Mouse (Mus musculus) stomach, postnatal 0 days (tissue): ENCODE measurements at regions not wholly inside any gene's neighbourhood (a gene's known extent, or its start where the extent isn't known, plus 50 kb on each side); places are given as distances from the start of the nearest gene placed in this dataset.

Experiments
- ATAC-seq: fragments of 200-750 bp; cut with Nextera tagmentation; 2 replicates; pipeline ENCODE4 v1.8.0; 2017; ENCODE audit not compliant: low FRiP score, low TSS enrichment
- DNase-seq: peaks from one replicate; pipeline ENCODE4 v3.0.0-alpha.2; 2016; ENCODE audit warnings: low spot score
- H3K27ac ChIP-seq: fragments of 300-500 bp; sonication (generic); replicated peaks from 2 replicates; pipeline ENCODE4 v1.5.1; 2014; ENCODE audit warnings: mild to moderate bottlenecking, control low read depth
- H3K27me3 ChIP-seq: fragments of 300-500 bp; sonication (generic); 2 replicates; pipeline ENCODE4 v1.6.1; 2014; ENCODE audit warnings: low read length; ENCODE audit not compliant: control insufficient read depth, insufficient read depth
- H3K36me3 ChIP-seq: fragments of 300-500 bp; sonication (generic); 2 replicates; pipeline ENCODE4 v1.6.1; 2014; ENCODE audit warnings: low read length, mixed read lengths; ENCODE audit not compliant: control insufficient read depth, insufficient read depth
- H3K4me1 ChIP-seq: fragments of 300-500 bp; sonication (generic); replicated peaks from 2 replicates; pipeline ENCODE4 v1.6.1; 2014; ENCODE audit warnings: antibody characterized with exemption; ENCODE audit not compliant: control insufficient read depth, insufficient read depth
- H3K4me2 ChIP-seq: fragments of 300-500 bp; sonication (generic); replicated peaks from 2 replicates; pipeline ENCODE4 v1.6.1; 2014; ENCODE audit warnings: low read depth, mild to moderate bottlenecking, control low read depth, moderate library complexity
- H3K4me3 ChIP-seq: fragments of 300-500 bp; sonication (generic); 2 replicates; pipeline ENCODE4 v1.5.1; 2014; ENCODE audit warnings: low read depth, low read length, control low read depth
- H3K9ac ChIP-seq: fragments of 300-500 bp; sonication (generic); 2 replicates; pipeline ENCODE4 v1.6.1; 2014; ENCODE audit warnings: mild to moderate bottlenecking, low read length, control low read depth, mixed read lengths
- H3K9me3 ChIP-seq: fragments of 300-500 bp; sonication (generic); 2 replicates; pipeline ENCODE4 v1.6.1; 2016; ENCODE audit warnings: low read length; ENCODE audit not compliant: control insufficient read depth
- CTCF ChIP-seq: IDR thresholded peaks from 2 replicates; pipeline ENCODE4 v1.5.1; 2016; ENCODE audit warnings: antibody characterized with exemption, low read depth, mild to moderate bottlenecking, moderate library complexity
- EP300 ChIP-seq: optimal IDR thresholded peaks from 2 replicates; pipeline ENCODE3; 2016; ENCODE audit warnings: antibody characterized with exemption
- WGBS: fragments of 180-500 bp; shearing (Covaris S2); extraction: QIAGEN DNeasy Blood & Tissue Kit; methylation state at CpG from one replicate; pipeline ENCODE4 v1.1.7; 2014; 5-methylcytosine and 5-hydroxymethylcytosine counted together

DNA sequence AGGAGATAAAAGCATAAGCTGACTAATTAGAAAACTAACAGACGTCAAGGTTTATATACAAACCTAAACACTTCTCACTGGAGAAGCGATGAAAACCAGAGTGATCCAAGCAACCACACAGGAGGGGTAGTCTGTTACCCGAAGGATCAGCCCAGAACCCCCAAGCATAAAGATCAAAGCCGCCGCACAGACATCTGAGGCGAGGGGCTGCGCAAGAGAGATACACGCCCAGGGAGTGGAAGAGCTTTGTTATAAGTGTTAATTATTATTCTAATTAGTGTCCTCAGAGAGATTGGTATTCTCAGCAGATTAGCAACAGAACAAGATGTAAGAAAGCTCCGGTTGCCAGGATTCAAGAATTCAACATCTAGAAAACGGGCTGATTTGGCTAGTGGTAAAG, 281.2 kb downstream of the Atp23 start:
- TF ChIP-seq EP300 (no peak), CTCF (no peak)
- H3K27ac ChIP-seq: no peak overlapping the region
- H3K27me3 ChIP-seq: no peaks in the 10 kb centered on the region
- H3K9me3 ChIP-seq: no peaks in the 10 kb centered on the region
- H3K4me1 ChIP-seq: no peaks in the 10 kb centered on the region
- ATAC-seq (no peak), DNase-seq (no peak)
- no peak overlapping the region for H3K9ac ChIP-seq
- no peak overlapping the region for H3K4me2 ChIP-seq
- WGBS: 36% methylated on average over 10 of the region's 10 CpGs
- no peaks in the 10 kb centered on the region for H3K36me3 ChIP-seq
- no peak overlapping the region for H3K4me3 ChIP-seq

DNA sequence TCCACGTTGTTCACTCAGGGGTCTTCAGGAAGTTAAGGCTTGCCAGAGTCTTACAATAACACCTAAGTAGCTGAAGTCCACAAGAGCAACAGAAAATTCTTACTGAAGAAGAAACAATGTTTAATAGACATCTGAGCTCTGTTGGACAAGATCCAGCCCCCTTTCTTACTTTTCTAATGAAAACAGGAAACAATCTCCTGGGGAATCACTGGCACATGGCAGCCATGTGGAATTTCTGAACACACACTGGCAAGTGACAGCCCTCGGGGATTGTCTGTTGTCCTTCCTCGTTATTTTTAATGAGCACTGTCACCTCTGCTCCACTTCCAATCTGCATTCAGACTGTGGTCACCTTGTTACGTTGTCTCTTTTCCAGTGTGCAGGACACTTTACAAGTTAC, 288.9 kb downstream of the Atp23 start:
- no peak for DNase-seq
- no peak for TF ChIP-seq EP300
- no peak for TF ChIP-seq CTCF
- Histone ChIP-seq H3K9ac (no peak overlapping the region), H3K9me3 (no peaks in the 10 kb centered on the region), H3K27me3 (no peaks in the 10 kb centered on the region), H3K4me3 (no peak overlapping the region), H3K27ac (no peak overlapping the region), H3K36me3 (no peaks in the 10 kb centered on the region), H3K4me1 (no peaks in the 10 kb centered on the region), H3K4me2 (no peak overlapping the region)
- ATAC-seq: no peak
- 75% methylated on average over 4 of the region's 4 CpGs for WGBS

DNA sequence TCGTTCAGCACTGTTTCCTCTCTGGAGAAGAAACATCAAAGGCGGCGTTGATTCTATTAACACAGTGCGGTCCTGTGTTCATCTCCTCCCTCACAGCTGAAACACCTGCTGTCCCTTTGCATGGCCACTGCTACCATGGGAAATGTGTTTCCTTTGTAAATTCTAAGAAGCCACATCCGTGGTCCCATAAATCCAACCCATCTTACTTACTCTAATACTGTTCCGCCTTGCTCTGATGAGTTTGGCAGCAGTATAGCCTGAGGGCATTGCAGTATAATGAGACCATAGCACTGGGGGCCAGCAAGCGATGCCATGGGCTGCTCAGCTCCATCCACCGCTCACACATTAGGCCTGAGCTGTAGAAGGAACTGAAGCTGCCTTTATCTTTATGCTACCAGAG, 290.6 kb downstream of the Atp23 start:
- H3K36me3 ChIP-seq: no peaks in the 10 kb centered on the region
- no peaks in the 10 kb centered on the region for H3K9me3 ChIP-seq
- DNase-seq (no peak), ATAC-seq (no peak)
- TF ChIP-seq CTCF (no peak), EP300 (no peak)
- H3K27ac ChIP-seq: no peak overlapping the region
- no peak overlapping the region for H3K4me3 ChIP-seq
- no peaks in the 10 kb centered on the region for H3K27me3 ChIP-seq
- no peaks in the 10 kb centered on the region for H3K4me1 ChIP-seq
- no peak overlapping the region for H3K4me2 ChIP-seq
- WGBS: 92% methylated on average over 8 of the region's 8 CpGs
- no peak overlapping the region for H3K9ac ChIP-seq

DNA sequence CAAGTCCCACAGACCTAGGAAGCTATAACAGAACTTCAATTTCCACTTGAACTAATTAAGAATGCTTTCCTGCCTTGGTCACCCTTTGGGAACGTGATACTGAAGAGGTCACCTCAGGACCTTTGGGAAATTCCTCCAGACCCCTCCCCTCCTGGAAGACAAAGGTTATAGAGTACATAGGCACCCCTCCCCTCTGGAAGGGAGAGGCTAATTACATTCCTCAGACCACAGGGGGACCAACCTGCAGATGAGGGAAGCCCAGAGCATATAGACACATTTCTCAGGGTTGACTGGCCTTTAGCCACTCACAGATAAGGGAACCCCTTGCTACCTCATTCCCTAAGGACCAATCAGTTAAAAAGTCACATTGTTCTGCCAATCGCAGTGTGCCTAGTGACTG, 301.5 kb downstream of the Atp23 start:
- ATAC-seq: no peak
- 71% methylated on average over 2 of the region's 2 CpGs for WGBS
- no peaks in the 10 kb centered on the region for H3K27me3 ChIP-seq

DNA sequence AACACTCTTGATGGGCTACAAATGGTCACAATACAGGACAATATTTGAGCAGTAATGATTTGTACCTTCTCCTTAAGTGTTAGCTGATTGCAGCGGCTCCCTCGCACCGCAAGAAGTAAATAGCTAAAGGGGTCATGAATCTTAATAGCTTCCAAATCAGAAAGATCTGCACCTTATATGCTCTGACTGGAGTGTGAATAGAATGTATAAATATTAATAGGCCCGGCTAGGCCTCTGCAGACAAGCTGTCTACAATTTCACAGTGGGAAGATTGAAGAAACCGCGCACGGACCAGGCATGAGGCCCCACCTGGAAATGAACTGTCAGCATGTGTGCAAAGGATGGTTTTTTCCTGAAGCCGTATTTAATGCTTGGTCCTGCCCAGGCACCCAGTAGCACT, 333.0 kb downstream of the Atp23 start:
- H3K9me3 ChIP-seq: no peaks in the 10 kb centered on the region
- ATAC-seq (no peak), DNase-seq (no peak)
- H3K9ac ChIP-seq: no peak overlapping the region
- no peaks in the 10 kb centered on the region for H3K36me3 ChIP-seq
- no peak overlapping the region for H3K27ac ChIP-seq
- no peaks in the 10 kb centered on the region for H3K4me1 ChIP-seq
- no peak overlapping the region for H3K4me2 ChIP-seq
- no peaks in the 10 kb centered on the region for H3K27me3 ChIP-seq
- WGBS: 83% methylated on average over 8 of the region's 8 CpGs
- no peak for TF ChIP-seq EP300
- no peak for TF ChIP-seq CTCF
- no peak overlapping the region for H3K4me3 ChIP-seq

More for the DNA sequence above, 301.5 kb downstream of the Atp23 start:
- no peak for DNase-seq
- Histone ChIP-seq H3K9me3 (0 out of 2 replicates have a peak, but pooled peaks cover 3% of the 10 kb centered on the region), H3K4me1 (no peaks in the 10 kb centered on the region), H3K9ac (no peak overlapping the region), H3K36me3 (no peaks in the 10 kb centered on the region), H3K4me2 (no peak overlapping the region), H3K27ac (no peak overlapping the region), H3K4me3 (no peak overlapping the region)
- TF ChIP-seq EP300 (no peak), CTCF (no peak)

DNA sequence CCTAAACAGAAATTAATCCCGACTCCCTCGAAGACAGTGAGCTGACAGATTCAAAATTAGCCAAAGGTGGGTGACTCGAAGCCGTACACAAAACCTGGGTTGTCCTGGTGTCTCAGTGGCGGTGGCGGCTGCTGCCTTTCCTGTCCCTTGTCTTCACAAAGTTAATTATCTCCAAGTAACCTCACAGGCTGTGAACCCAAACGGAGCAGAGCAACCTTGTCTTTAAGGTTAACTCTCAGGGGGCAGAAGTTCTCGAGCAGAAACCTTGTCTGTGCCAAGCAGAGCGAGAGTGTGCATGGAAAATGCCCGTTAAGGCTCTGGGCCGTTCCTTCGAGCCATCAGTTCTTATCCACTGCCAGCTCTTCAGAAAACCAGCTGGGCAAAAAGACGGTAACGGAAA, 335.8 kb downstream of the Atp23 start:
- TF ChIP-seq EP300 (no peak), CTCF (no peak)
- Histone ChIP-seq H3K27me3 (no peaks in the 10 kb centered on the region), H3K4me2 (no peak overlapping the region), H3K9me3 (no peaks in the 10 kb centered on the region), H3K36me3 (no peaks in the 10 kb centered on the region), H3K4me3 (no peak overlapping the region), H3K9ac (no peak overlapping the region), H3K4me1 (no peaks in the 10 kb centered on the region), H3K27ac (no peak overlapping the region)
- 63% methylated on average over 14 of the region's 14 CpGs for WGBS
- DNase-seq: no peak
- no peak for ATAC-seq
